16 mouse cellular contexts compared by ENCODE assay signal in the genomic region with DNA sequence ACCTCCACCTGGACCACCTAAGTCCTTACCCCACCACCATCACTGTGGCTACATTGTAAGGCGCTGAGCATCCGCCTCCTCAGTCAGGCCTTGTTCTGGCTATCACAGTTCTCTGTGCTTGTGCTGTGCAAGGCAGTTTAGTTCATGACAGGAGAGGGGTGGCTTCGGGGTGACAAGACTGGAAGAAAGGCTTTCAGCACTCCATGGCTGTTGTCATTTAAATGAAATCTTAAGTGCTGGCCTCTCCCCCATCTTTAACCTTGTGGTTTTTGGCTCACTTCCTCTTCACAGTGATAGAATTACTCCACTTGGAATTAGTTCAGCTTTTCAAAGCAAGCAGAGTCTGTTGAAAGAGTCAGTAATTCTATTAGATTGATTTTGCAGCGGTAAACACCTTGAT. TPM values are rescaled to one million over a fixed set of nuclear protein-coding genes. Genes with fewer than 3 reads are reported as not detected.
A peak's percentile ranks its signal among the peaks of the same experiment; 100 is the strongest.
DNase-seq lines count a peak whose midpoint lies in the region; ATAC-seq and TF ChIP-seq lines count a peak whose summit lies in the region.
"Had no signal": no experiment of that assay in that cellular context is flagged by ENCODE, and none has a peak within 500 bp of the region (broad histone marks: within the 10 kb centered on the region; RNA-seq: fewer than 3 reads in every experiment).

No protein-coding gene starts in this region.

- no peaks in the 10 kb centered on the region for H3K79me2 ChIP-seq in myocyte (ENCODE audit: control insufficient read depth, insufficient read depth)

- no peak overlapping the region for H3K9ac ChIP-seq in hindbrain, embryonic 15.5 days
- H3K9ac ChIP-seq in hindbrain, embryonic 16.5 days (ENCODE audit: low read depth, low read length): no peak overlapping the region
- no peak overlapping the region for H3K9ac ChIP-seq in neural tube, embryonic 14.5 days (replicated peaks; ENCODE audit: low read depth, low read length)
- H3K9ac ChIP-seq: embryonic facial prominence, embryonic 13.5 days; liver, embryonic 15.5 days; neural tube, embryonic 13.5 days had no signal

- H3K27me3 ChIP-seq in hindbrain, embryonic 15.5 days: no peaks in the 10 kb centered on the region
- H3K27me3 ChIP-seq in hindbrain, embryonic 16.5 days (replicated peaks; ENCODE audit: control insufficient read depth, insufficient read depth, low read length): no peaks in the 10 kb centered on the region
- H3K27me3 ChIP-seq in neural tube, embryonic 14.5 days (ENCODE audit: control insufficient read depth, insufficient read depth, low read length): no peaks in the 10 kb centered on the region
- no peaks in the 10 kb centered on the region for H3K27me3 ChIP-seq in myocyte (ENCODE audit: control insufficient read depth, insufficient read depth, insufficient read length)
- no peaks in the 10 kb centered on the region for H3K27me3 ChIP-seq in limb, embryonic 10.5 days (ENCODE audit: low read depth, poor library complexity, severe bottlenecking)
- H3K27me3 ChIP-seq: embryonic facial prominence, embryonic 13.5 days; liver, embryonic 15.5 days; neural tube, embryonic 13.5 days had no signal

- no peak for DNase-seq in neural tube, embryonic 10.5 days (ENCODE audit: extremely low spot score, low spot score)
- DNase-seq in brain, embryonic 14.5 days (ENCODE audit: low read depth): peak; percentile 29
- DNase-seq in layer of hippocampus, adult 2 months (ENCODE audit: low spot score in 2 of 2): no peak
- no peak for DNase-seq in limb, embryonic 10.5 days (ENCODE audit: low spot score)
- DNase-seq: cerebellum, adult 9-10 months; lung, postnatal 4 days; right cerebral cortex, adult 18-20 months had no signal

- no peaks in the 10 kb centered on the region for H3K4me1 ChIP-seq in hindbrain, embryonic 15.5 days (replicated peaks)
- peaks cover 4% of the 10 kb centered on the region; the same call in 1 of the 2 replicates for H3K4me1 ChIP-seq in hindbrain, embryonic 16.5 days (ENCODE audit: control insufficient read depth, insufficient read depth, low read depth, low read length)
- no peaks in the 10 kb centered on the region for H3K4me1 ChIP-seq in neural tube, embryonic 14.5 days (ENCODE audit: control insufficient read depth, insufficient read depth, low read length)
- H3K4me1 ChIP-seq in limb, embryonic 10.5 days: no peaks in the 10 kb centered on the region

- H3K36me3 ChIP-seq in hindbrain, embryonic 15.5 days: peaks cover 13% of the 10 kb centered on the region; the same call in 1 of the 2 replicates
- peaks cover 3% of the 10 kb centered on the region; the same call in 1 of the 2 replicates for H3K36me3 ChIP-seq in hindbrain, embryonic 16.5 days (ENCODE audit: control insufficient read depth, insufficient read depth, low read length)
- H3K36me3 ChIP-seq in neural tube, embryonic 14.5 days (ENCODE audit: control insufficient read depth, insufficient read depth, low read length): no peaks in the 10 kb centered on the region
- H3K36me3 ChIP-seq in myocyte (ENCODE audit: control insufficient read depth, insufficient read depth): peaks cover 4% of the 10 kb centered on the region
- peaks cover 74% of the 10 kb centered on the region for H3K36me3 ChIP-seq in limb, embryonic 10.5 days

- H3K27ac ChIP-seq in hindbrain, embryonic 15.5 days (replicated peaks): no peak overlapping the region
- H3K27ac ChIP-seq in hindbrain, embryonic 16.5 days (ENCODE audit: low read depth, low read length): no peak overlapping the region
- H3K27ac ChIP-seq in neural tube, embryonic 14.5 days (ENCODE audit: low read depth, low read length): no peak overlapping the region
- no peak overlapping the region for H3K27ac ChIP-seq in layer of hippocampus, adult 2 months
- H3K27ac ChIP-seq in limb, embryonic 10.5 days: no peak overlapping the region
- H3K27ac ChIP-seq: embryonic facial prominence, embryonic 13.5 days; liver, embryonic 15.5 days; neural tube, embryonic 13.5 days had no signal

- no peak for TF ChIP-seq POLR2A in brain, embryonic 14.5 days (IDR thresholded peaks at IDR 0.05; ENCODE audit: borderline replicate concordance, extremely low read depth, insufficient read depth, insufficient read length, poor library complexity, severe bottlenecking)
- no peak for TF ChIP-seq POLR2A in myocyte (IDR thresholded peaks at IDR 0.05; ENCODE audit: insufficient read length, low read depth)

- H3ac ChIP-seq in myocyte (ENCODE audit: control insufficient read depth, insufficient read length): no peak overlapping the region

- H3K4me2 ChIP-seq in hindbrain, embryonic 15.5 days: no peak overlapping the region
- no peak overlapping the region for H3K4me2 ChIP-seq in hindbrain, embryonic 16.5 days (ENCODE audit: low read length)
- no peak overlapping the region for H3K4me2 ChIP-seq in neural tube, embryonic 14.5 days (ENCODE audit: low read depth, low read length)
- H3K4me2 ChIP-seq in myocyte (ENCODE audit: low read depth): peak overlapping the region; percentile 60
- H3K4me2 ChIP-seq: embryonic facial prominence, embryonic 13.5 days; liver, embryonic 15.5 days; neural tube, embryonic 13.5 days had no signal

- WGBS in hindbrain, embryonic 15.5 days: 75% methylated on average over 4 of the region's 4 CpGs
- 77% methylated on average over 4 of the region's 4 CpGs for WGBS in hindbrain, embryonic 16.5 days
- WGBS in neural tube, embryonic 14.5 days: 79% methylated on average over 4 of the region's 4 CpGs
- WGBS in limb, embryonic 10.5 days: 92% methylated on average over 4 of the region's 4 CpGs

- H3K9me3 ChIP-seq in hindbrain, embryonic 15.5 days: no peaks in the 10 kb centered on the region
- no peaks in the 10 kb centered on the region for H3K9me3 ChIP-seq in hindbrain, embryonic 16.5 days (ENCODE audit: control insufficient read depth, low read length)
- no peaks in the 10 kb centered on the region for H3K9me3 ChIP-seq in neural tube, embryonic 14.5 days (ENCODE audit: control insufficient read depth, low read length)
- H3K9me3 ChIP-seq in limb, embryonic 10.5 days (replicated peaks): no peaks in the 10 kb centered on the region
- H3K9me3 ChIP-seq: liver, embryonic 15.5 days; neural tube, embryonic 13.5 days had no signal

- no peak overlapping the region for H3K4me3 ChIP-seq in hindbrain, embryonic 15.5 days
- no peak overlapping the region for H3K4me3 ChIP-seq in hindbrain, embryonic 16.5 days (ENCODE audit: low read length)
- H3K4me3 ChIP-seq in neural tube, embryonic 14.5 days (ENCODE audit: low read depth, low read length): no peak overlapping the region
- H3K4me3 ChIP-seq in myocyte: no peak overlapping the region
- H3K4me3 ChIP-seq in layer of hippocampus, adult 2 months: no peak overlapping the region
- H3K4me3 ChIP-seq in limb, embryonic 10.5 days: no peak overlapping the region
- H3K4me3 ChIP-seq: embryonic facial prominence, embryonic 13.5 days; liver, embryonic 15.5 days; neural tube, embryonic 13.5 days had no signal

- no peak for TF ChIP-seq CTCF in brain, embryonic 14.5 days (IDR thresholded peaks at IDR 0.05; ENCODE audit: borderline replicate concordance, extremely low read depth, insufficient read depth, insufficient read length)
- TF ChIP-seq CTCF in layer of hippocampus, adult 2 months (conservative IDR thresholded peaks at IDR 0.05): no peak

- 0 out of 2 replicates have a peak, but pooled peaks have one; percentile 16 for ATAC-seq in hindbrain, embryonic 15.5 days (ENCODE audit: low FRiP score, low read depth)
- no peak for ATAC-seq in hindbrain, embryonic 16.5 days
- ATAC-seq in neural tube, embryonic 14.5 days (ENCODE audit: low read depth): peak; percentile 22; the same call in 1 of the 2 replicates
- ATAC-seq: activated CD4-positive, CD25-positive, alpha-beta regulatory T cell, adult 4 months; intestine, embryonic 16.5 days had no signal

TF ChIP-seq in myocyte, 11 proteins besides CTCF, POLR2A, EP300 and RAD21:
- no peak for TF ChIP-seq MYOG (IDR thresholded peaks at IDR 0.05; ENCODE audit: control insufficient read depth in 1 of 3, insufficient read depth in 1 of 3, insufficient read length in 2 of 3, low read depth in 2 of 3)
- no peak for TF ChIP-seq MYOD1 (IDR thresholded peaks at IDR 0.05; ENCODE audit: control insufficient read depth in 1 of 3, insufficient read length in 2 of 3, low read depth in 2 of 3)
- TF ChIP-seq TCF3 (IDR thresholded peaks at IDR 0.05; ENCODE audit: insufficient read length, low read depth): no peak
- TF ChIP-seq CEBPB (IDR thresholded peaks at IDR 0.05; ENCODE audit: insufficient read depth, poor library complexity, severe bottlenecking): 0 out of 2 replicates have a peak, but pooled peaks have one; percentile 36

RNA-seq across cellular contexts. Expression of a gene that starts 41.5 kb away (rescaled TPM):
- 41.6 and 42.9 TPM in 2 replicates for polyA plus RNA-seq in hindbrain, embryonic 15.5 days (2015; fragmentation: Nextera tagmentation; extraction: Ambion mirVana)
- 44.3 and 44.4 TPM in 2 replicates for polyA plus RNA-seq in hindbrain, embryonic 16.5 days (2015; fragmentation: Nextera tagmentation; extraction: Ambion mirVana)
- polyA plus RNA-seq in neural tube, embryonic 14.5 days (2014; fragmentation: Nextera tagmentation; extraction: Ambion mirVana): 35.0 and 37.1 TPM in 2 replicates
- polyA plus RNA-seq in brain, embryonic 14.5 days (2012; rRNA removed): 30.9 and 32.2 TPM in 2 replicates
- 6.8 TPM for polyA plus RNA-seq in myocyte (2012; fragmentation: generic; extraction: Trizol)
- total RNA-seq in layer of hippocampus, adult 2 months (2021): 10 to 100 TPM; 28.3 to 30.4 TPM
- 54.6 and 59.0 TPM in 2 replicates for polyA plus RNA-seq in limb, embryonic 10.5 days (2016; fragmentation: Nextera tagmentation; extraction: Ambion mirVana)
